Mouse (Mus musculus) retina, postnatal 7 days (tissue): Measurements from ENCODE around the gene Gm11238.
"Not testable (repeated sequence)": the region's sequence is repeated elsewhere in the genome, so short reads cannot be mapped to it uniquely, and the experiment has no call there.

Experiments
- DNase-seq: peaks from one replicate; pipeline ENCODE4 v3.0.0-alpha.2; 2012; ENCODE audit warnings: low read depth, low spot score

The Gm11238 gene

GRCm38 (mm10) chr4:73607581-73607980, at the start of gene Gm11238:
Gene Gm11238 (plus strand): TSS chr4:73607881.
- not testable (repeated sequence) for DNase-seq

- peak; percentile 56 for DNase-seq
Measured at GRCm38 (mm10) chr4:73599248-73599647, 8.4 kb upstream of the Gm11238 start.

- not testable (repeated sequence) for DNase-seq
Measured at GRCm38 (mm10) chr4:73622684-73623083, 15.0 kb downstream of the Gm11238 start, which contains the start of gene Gm11237. Gene Gm11237 (plus strand): TSS chr4:73622984.

GRCm38 (mm10) chr4:73637821-73638220, 30.1 kb downstream of the Gm11238 start, which contains the start of gene Gm11236:
Gene Gm11236 (plus strand): TSS chr4:73638121.
- DNase-seq = not testable (repeated sequence)

- not testable (repeated sequence) for DNase-seq
Measured at GRCm38 (mm10) chr4:73661864-73662263, 54.2 kb downstream of the Gm11238 start.

GRCm38 (mm10) chr4:73668054-73668453, 60.4 kb downstream of the Gm11238 start, which contains the start of gene Gm11239:
Gene Gm11239 (plus strand): TSS chr4:73668354.
- not testable (repeated sequence) for DNase-seq

GRCm38 (mm10) chr4:73683216-73683615, 75.5 kb downstream of the Gm11238 start, which contains the start of gene Gm428:
Gene Gm428 (plus strand): TSS chr4:73683516.
- not testable (repeated sequence) for DNase-seq
